Mouse (Mus musculus) MN1 (cell line): Measurements from ENCODE around the gene Ccdc65.

ENCODE experiments used
- DNase-seq: peaks from one replicate; pipeline ENCODE4 v3.0.0-alpha.2; 2016; ENCODE audit warnings: low spot score

The Ccdc65 gene

DNA sequence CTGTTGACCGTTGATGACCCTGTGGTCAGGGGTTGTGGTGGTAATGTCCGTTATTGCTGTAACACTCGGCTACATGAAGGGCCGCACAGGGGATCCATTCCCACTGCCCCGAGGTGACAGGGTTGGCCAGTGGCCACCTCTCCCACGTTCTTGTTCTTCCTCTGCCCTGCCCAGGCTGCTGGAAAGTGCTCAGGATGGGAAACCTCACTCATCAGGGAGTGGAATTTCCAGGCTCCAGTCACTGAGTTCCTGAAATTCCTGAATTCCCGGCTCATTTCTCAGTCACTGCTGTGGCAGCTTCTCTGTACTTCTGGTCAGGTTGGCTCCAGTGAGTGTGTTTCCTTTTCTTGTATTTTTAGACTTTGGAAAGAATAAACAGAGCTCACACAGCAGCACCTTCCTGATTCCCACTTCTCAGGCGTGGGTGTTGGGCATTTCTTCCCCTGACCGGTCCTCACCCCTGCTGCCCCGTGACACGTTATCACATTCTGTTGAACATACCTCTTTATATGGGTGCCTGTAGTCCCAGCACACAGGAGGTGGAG is 15.8 kb upstream of the Ccdc65 start:
- no peak for DNase-seq

DNA sequence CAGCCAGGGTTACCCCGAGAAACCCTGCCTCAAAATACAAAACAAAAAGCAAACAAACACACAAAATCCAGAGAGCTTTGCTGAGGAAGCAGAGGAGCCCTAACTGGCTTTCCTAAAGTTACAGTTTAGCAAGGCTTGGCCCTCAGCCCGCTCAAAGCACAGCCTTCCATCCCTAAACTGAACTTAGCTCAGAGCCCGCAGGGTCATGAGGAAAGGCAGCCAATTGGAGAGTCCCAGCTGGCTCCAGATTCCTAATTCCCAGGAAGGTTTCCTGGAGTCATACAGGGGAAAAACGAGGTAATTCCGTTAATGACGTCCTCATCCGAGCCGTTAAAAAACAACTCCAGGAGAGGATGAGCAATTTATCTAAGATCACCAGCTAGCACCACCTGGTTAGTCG is 12.3 kb upstream of the Ccdc65 start:
- no peak for DNase-seq

DNA sequence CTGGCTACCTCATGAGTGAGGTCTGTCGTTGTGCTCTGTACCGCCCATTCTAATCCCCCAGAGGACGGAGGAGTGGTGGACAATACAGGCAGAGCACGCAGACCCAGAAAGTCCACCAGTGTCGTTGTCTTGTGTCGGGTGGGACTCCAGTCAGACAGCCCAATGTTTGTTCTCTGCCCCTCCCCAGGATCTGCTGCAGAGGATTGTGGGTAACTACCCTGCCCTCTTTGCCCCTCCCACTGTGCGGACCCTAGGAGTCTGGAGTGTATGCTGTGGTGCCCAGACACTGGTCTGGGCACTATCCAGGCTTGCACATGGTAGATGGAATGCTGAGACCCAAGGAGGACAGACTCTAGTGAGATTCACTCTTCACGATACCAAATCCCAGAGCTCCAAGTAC is 11.8 kb upstream of the Ccdc65 start:
- DNase-seq: no peak

DNA sequence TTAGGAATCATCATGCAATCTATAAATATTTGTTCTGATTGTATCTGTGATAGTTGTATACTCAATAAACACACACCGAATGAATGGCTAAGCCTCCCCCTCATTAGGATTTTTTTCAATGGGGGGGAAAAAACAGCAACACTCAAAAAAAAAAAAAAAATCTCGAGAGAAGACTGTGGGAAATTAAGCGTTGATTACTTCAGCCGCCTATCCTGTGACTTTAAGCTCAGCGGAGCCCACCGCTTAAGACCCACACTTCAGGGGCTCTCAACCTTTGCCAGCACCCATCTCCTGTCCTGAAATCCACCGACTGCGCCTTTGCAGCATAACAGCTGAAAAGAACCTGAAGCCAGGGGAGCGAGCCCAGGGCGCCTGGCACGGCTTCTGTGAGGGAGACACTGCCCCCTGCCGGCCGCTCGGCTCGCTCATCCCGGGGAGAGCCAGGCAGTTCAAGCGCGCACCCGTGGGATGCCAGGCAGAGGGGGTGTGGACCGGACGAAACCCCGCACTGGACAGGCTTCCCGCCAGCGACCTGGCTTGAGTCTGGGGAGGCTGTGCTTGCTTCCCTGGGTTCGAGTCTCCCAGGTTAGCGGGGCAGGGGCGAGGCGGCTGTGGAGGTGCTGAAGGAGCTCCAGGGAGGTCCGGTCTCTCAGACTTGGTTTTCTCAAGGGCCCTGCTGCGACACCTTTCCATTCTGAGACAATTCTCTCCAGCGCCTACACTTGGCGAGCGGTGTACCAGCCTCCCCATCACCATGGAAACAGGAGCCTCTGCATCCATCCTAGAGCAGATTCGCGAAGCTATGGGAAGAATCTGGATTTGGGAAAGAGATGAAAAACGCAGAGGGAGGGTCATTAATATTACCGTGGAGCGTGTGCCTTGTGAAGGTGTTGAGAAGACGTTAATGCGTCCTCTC is 8.6 kb upstream of the Ccdc65 start:
- DNase-seq: peak; percentile 93

DNA sequence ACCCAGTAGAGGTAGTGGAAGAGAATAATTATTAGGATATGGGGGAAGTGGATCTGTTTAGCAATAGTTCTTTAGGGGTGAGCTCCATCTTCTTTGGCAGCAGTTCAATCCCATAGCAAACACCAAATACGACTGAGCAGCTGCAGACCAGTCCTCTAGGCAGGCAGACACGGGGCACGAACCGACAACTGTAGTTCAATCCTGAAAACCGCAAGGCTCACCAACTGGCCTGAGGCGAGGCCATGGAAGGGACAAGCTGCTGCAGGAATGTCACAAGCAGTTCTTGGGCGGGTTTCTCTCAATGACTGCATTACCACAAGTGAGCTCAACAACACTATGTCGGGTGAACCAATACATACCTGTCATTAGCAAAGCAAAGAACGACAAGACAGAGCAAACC is 3.7 kb upstream of the Ccdc65 start:
- DNase-seq: no peak

DNA sequence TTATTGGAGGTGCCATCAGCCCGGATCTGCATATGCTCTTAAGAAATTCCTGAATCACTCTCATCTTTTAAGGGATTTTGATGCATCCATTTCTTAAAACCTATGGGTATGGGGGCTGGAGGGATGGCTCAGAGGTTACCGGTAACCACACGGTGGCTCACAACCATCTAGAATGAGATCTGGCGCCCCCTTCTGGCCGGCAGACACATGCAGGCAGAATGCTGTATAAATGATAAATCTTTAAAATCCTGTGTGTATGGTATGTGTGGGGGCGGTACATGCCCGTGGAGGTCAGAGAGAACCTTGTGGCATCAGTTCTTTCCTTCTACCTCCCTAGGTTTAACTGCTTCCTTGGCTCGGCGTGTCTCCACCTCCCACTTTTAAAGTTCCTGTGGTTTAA is 2.4 kb downstream of the Ccdc65 start:
- peak; percentile 36 for DNase-seq

DNA sequence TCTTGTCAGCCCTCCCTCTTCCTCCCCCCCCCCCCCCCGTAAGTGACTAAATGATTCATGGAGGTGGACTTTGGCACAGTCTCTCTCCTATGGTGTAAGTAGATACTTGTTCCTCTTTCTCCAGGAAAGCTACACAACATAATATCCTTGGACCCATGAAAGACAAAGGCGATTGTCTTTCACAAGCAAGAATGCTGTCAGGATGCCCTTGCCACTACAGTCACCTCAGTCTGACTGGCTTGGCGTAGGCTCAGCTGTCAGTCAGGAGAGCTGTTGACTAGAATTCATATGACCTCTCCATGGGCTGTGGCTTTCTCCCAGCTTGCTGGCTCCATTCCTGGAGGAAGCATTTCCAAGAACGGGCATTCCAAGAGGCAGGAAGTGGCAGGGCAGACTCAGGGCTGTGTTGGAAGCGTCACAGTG is 6.2 kb downstream of the Ccdc65 start:
- DNase-seq: no peak

DNA sequence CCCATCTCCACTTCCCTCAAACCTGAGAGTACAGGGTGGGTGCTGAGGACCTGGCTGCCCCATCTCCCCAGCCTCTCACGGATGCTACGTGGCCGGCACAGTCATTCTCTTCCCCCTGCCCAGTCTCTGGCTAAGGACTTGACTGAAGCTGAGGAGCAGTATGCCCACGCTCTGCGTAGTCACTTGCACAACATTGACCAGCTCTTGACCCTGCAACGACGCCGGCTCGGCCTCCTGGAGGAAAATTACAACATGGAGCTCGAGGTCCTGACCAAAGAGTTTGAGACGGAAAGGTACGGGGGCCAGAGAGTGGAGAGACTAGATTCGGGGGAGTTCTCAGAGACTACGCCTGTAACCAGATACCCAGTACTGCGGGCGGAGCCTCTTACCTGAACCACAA is 9.3 kb downstream of the Ccdc65 start:
- no peak for DNase-seq

DNA sequence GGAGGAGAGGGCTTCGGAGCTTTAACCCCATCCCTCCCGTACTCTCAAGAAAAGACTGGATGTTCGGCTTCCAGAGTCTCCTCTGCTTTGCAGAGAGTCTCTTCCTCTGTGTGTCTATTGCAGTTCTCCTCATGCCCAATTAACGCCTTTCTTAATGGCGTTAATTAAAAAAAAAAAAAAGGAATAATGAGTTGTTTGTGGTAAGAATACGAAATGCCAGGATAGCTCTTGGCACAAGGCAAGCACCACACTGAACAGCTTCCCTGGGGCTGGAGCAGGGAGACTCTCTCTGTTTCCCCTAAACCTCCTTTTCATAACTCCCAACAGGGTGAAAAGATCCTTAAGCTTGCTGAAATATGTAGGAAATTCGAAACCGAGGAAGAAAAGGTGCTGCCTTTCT is 14.2 kb downstream of the Ccdc65 start:
- DNase-seq: no peak

DNA sequence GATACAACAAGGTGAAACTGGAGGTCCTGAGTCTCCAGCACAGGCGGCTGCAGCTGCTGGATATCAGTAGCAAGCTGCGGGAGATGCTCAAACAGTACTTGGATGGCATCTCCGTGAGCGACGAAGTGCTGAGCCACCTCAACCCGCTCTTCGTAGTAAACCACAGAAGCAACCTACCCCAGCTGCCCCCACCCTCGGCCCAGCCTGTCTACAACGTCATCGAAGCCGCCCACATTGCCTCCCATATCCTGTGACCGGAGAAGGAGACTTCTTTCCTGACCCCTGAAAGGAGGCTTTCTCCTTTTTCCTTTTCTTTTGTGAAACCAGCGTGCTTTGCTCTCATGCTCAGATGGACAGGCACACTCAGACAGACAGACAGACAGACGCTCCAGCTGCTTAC is 14.8 kb downstream of the Ccdc65 start:
- DNase-seq: no peak

DNA sequence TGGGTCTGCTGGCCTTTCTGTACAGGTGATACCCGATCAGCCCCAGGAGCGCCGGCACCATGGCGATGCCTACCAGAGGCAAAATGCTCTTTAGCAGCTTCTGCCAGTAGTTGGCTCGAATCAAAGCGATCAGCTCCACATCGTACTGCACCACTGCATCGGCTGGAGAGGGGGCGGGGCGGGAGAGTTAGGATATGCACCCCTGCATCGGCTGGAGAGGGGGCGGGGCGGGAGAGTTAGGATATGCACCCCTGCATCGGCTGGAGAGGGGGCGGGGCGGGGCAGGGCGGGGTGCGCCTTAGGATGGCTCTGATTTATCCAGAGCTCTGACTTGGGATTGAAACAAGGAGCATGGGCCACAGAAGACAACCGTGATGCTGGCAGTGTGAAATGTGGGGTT is 16.4 kb downstream of the Ccdc65 start:
- no peak for DNase-seq

DNA sequence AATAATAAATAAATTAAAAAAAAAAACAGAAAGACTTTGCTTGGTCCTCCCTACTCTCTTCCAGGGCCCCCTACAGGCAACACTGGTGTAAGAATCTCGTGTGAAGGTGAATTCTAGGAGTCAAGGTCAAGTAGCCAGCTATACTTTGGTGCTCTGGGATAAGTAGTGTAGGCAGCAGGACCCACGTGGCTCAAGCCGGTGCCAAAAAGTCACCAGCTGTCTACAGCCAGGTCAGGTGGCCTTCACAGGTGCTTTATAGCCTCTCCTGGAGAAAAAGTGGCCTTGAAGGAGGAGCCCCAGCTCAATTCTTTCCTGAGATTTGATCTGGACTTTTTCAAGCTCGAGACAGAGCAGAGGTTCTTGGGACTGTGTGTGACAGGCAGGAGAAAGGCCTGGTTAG is 18.1 kb downstream of the Ccdc65 start:
- no peak for DNase-seq

DNA sequence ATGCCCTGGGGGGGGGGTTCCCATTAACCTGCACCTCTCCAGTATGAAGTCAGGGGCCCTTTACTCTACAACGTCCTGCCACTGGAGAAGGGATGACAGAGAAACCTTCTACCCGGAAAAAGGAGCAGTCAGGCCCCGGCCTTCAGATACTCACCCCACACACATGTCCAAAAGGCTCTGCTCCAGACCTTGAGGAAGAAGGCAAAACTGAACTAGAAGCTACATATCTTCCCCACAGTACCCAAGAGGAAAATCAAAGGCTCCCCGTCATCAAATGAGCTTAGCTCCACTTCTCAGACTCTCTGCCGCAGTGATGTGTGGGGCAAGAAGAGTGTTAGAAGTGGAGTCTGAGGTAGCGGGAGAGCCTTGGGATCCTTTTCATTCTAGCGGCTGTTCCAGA is 18.7 kb downstream of the Ccdc65 start:
- DNase-seq: no peak

DNA sequence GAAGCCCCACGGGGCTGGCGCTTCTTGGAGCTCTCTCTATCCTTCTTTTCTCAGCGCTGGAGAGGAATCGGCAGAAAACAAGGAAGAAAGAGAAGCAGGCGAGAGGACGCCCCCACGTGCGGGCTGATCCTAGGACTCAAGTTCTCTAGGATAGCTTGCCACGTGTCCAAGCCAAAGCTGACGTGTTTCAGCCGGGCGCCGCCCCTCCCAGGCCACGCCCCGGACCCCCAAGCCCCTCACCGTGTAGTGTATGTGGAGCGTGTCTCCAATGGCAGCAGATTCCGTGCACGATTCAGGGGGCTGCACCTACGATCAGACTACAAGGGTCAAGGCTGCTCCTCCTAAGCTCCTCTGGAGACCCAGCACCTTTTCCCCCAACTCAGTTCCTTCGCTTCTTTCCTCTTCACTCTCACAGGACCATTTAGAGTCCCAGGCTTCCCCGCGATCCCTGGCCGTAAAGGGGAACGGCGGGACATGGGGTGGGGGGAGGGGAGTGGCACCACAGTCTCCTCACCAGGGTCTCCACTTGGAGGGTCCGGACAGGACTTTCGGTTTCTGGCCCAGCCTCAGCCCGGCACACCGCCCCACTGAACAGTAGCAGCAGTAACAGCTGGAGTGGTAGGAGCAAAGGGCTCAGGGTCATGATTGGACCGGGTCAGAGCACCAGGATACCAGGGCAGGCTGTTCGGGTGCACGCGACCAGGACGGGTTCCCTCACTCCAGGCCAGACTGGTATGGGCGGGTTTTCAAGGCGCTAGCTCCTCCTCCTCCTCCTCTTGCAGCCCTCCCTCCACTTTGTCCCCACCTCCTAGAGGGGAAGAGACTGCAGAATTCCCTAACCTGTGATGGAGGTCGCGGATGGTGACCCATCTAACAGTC is 19.7 kb downstream of the Ccdc65 start, which contains the start of gene Fkbp11:
Fkbp11 (minus strand) TSS at position 756 of the 879 bp plus-strand sequence.
- DNase-seq: no peak

DNA sequence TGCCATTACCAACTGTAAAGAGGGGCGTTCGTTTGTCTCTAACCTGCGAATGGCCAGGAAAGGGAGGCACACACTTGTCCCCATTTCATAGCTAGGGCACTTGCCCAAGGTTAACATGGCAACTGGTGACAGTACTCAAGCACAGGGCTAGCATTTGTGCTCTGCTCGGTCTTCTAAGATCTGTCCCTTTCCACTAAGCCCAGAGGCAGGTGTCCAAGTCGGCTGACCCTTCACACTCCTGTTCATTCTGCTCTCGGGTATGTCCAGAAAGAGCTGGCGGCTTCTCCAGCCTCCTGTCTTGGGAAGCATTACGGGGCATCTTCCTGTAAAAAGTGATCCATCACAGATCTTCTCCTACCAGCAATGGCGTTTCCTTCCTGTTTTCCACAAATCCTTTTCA is 20.4 kb downstream of the Ccdc65 start:
- DNase-seq: no peak

DNA sequence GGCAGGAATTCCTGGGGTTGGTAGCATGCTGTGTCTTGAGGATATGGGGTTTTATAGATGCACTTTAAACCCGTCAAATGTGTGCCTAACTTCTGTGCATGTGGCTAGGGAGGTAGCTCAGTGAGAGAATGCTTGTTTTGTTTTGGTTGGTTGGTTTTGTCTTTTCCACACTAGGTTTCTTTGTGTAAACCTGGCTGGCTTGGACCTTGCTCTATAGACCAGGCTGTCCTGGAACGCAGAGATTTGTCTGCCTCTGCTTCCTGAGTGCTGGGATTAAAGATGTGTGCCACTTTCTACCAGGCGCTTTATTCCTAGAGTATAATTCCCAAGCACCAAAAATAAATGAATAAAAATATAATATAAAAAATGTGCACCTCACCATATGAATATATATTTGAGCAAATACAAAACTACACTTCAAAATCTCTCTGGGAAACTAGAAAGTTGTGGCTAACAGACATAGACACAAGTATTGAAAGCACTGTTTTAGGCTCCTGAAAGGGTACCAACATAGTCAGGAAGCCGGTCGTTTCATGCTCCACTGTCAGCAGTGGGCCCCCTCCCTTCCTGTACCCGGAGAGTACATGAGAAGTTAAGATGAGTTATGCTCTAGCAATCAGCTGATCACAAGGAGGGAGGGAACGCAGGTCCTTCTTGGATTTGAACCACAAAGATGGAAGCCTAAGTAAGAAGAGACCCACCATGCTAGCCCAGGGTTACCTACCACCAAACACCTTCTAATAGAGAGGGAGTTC is 22.0 kb downstream of the Ccdc65 start:
- DNase-seq: no peak

DNA sequence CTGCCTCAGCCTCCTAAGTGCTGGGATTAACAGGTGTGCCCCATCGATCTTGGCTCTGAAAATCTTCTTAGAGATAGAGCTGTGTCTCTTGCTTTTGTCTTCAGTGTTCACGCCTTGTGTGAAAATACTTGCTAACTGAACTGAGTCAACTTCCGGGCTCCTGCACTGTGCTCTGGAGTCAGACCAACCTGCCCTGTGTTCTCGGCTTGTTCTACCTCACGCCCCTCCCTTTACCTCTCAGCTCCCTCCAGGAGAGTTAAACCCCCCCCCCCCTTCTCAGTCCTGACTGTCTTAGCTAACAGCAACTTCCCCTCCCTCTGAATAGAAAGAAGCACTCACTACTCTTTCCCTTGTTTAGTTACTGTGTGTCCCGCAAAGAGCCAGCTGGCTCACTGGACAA is 22.8 kb downstream of the Ccdc65 start:
- DNase-seq: no peak

DNA sequence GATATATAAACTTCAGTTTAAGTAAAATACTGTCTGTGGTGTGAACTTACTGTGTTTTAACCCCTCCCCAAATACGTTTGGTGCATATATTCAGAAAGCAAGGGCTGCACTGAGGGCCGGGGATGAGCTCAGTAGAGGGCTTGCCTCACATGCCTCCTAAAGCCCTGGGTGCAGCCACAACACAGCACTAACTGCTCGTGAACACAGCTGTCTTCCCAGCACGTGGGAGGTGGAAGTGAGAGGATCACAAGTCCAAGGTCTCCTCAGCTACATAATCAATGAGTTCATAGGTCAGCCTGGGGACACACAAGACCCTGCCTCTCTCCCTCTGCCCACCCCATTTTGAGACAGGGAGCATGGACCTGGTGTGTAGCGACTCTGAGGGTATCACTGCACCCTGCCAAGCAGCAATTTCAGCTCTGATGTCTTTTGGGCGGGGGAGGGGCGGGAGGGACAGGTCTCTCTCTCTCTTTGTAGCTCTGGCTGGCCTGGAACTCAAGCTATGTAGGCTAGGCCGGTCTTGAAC is 24.1 kb downstream of the Ccdc65 start:
- no peak for DNase-seq

DNA sequence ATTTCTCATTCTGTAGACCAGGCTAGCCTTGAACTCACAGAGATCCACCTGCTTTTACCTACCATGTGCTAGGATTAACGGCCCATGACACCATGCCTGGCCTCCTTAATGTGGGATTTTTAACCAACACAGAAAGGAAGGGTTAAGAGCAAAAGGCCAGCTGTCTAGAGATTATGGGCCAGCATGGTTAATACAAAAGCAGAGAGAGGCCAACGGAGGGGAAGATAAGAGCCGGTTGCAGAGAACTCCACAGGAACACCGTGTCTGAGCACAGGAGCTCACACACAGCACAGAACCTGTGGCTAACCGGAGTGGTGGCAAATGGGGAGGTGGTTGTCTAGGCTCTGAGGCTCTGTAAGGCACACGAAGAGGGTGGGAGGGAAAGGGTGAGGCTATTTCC is 25.4 kb downstream of the Ccdc65 start:
- no peak for DNase-seq

DNA sequence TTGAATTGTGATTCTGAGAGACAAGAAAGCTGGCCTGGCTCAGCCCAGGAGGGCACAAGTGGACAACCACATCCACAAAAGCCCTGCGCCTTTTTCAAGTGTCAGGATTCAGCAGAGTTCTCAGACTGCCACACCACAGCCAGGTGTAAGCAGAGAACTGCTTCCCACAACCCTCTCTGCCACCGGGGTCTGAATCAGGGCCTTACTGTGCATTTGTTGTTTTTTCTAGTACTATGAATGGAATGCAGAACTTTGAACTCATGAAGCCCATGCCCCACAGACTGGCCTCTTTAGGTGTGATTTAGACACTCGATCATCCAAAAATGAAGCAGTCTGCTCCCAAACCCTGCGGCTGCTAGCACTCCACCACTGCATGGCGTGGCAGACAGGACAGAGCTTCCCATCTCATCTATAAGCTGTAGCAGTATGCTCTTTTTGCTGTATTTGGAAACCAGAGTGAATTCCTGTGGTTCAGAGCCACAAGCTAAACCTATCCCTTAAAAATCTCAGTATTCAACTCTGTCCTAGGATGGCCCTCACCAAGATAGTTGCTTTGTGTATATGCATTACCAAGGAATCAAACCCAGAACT is 26.1 kb downstream of the Ccdc65 start:
- DNase-seq: no peak

DNA sequence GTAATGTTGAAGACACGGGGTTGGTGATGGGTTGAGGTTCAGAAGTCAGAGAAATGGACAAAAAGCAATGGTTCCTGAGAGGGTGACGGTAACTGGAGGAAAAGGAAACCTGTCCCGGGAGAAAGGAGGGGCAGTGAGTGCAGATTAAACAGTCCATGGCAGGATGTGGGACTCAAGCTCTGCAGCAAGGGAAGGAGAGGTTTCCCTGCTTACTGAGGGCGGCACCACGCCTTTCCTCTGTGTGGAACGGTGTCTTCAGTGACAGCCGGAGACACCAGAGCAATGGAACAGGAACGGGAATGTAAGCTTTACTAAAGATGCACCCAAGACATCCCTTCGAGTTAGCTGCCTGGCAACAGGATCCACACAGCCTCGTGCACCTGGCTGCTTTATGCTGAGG is 28.5 kb downstream of the Ccdc65 start:
- DNase-seq: no peak
